Mouse (Mus musculus): ENCODE results near the gene Cuedc1.
"Not testable (repeated sequence)": the region's sequence is repeated elsewhere in the genome, so short reads cannot be mapped to it uniquely, and the experiment has no call there.

Cuedc1 gene

DNA sequence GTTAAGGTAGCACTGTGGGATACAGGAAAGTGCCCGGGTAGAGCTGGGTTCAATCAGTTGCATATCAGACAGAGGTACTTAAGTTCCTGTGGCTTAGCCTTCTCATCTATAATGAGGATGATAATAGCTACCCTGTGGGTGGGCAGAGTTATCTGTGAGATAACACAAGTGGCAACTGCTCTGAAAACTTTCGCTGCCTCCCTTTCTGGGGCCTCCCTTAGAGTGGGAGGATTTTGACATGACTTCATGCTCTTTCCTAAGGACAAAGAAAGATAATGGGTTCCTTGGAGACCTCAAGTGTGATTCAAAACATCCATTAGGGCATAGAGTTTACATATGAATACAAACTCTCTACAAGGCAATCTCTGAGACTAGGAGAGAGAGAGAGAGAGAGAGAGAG, 104.2 kb downstream of the Cuedc1 start:
- no peak for DNase-seq (ENCODE audit: low read depth, low spot score)

DNA sequence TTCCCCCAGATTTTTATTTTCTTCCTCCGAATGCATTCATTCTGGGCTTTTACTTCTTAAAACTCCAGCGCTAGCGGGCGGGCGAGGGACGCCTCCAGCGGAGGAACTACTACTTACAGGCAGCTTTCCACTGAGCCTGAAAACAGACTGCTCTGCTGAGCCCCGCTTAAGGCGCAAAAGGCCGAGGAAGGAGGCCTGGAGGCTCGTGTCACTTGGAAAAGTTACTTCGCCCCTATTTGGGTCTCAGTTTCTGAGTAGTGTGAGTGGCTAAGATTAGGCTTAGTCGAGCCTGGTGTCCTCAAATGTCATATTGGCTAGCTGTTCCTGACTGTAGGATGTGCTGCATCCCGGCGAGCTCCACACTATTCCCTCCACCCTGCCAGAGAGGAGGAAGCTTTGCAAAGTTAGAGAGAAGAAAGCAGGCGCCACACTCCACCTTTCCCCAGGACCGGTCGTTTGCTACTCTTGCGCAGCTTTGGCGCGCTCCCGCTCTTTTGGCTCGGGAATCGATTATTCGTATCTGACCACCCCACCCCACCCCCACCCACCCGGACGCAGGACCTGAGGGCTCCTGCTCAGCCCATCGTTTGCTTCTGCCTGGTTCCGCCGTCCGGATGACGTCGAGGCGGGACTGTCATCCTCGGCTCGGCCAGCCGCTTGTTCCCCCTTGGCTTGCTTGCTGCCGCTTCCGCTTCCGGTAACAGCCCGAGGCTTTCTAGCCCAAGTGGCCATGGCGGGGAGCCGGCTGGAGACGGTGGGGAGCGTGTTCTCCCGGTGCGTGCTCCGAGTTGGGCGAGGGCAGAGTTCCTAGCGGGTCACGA, 106.1 kb downstream of the Cuedc1 start, which contains the start of gene Mrps23:
TSS of gene Mrps23 (plus strand) at position 677 of the 821 bp plus-strand sequence.
- DNase-seq (ENCODE audit: low read depth, low spot score), result peak; percentile 85

DNA sequence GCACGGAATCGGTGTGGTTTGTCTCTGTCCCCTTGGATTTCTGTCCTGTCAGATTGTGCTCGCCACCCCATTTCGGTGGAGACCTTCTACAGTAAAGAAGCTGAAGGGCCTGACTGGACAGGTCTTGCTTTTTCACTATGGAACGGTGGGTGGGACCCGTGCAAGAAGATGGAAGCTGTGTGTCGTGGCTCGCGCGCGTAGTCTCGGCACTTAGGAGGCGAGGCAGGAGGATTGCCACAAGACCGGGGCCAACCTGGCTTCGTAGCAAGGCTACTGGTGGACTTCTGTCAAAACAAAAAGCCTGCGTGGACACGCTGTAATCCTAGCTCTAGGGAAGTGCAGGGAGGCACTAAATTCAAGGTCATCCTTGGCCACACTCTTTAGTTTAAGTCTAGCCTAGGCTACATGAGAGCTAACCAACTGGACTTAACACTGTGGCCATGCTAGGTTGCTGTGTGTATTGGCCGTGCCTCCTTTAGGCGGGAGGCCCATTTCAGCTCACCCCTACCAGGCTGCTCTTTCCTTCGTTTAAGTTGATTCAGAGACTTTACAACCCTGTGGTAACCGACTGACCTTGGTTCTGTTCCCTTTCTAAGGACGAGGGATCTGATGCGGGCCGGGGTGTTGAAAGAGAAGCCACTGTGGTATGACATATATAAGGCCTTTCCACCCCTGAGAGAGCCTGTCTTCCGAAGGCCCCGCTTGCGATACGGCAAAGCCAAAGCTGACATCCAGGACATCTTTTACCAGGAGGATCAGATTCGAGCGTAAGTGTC, 106.9 kb downstream of the Cuedc1 start:
- DNase-seq (ENCODE audit: low read depth, low spot score), result no peak

DNA sequence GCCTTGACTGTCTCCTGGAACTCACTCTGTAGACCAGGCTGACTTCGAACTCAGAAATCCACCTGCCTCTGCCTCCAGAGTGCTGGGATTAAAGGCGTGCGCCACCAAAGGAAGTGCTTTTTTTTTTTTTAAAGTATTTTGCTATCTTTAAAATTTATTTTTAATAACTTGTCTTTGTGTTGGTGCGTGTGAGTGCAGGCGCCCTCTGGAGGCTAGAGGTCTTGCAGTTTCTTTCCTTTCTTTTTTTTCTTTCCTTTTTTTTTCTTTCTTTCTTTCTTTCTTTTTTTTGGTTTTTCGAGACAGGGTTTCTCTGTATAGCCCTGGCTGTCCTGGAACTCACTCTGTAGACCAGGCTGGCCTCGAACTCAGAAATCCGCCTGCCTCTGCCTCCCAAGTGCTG, 108.7 kb downstream of the Cuedc1 start:
- DNase-seq (ENCODE audit: low read depth, low spot score), result not testable (repeated sequence)

DNA sequence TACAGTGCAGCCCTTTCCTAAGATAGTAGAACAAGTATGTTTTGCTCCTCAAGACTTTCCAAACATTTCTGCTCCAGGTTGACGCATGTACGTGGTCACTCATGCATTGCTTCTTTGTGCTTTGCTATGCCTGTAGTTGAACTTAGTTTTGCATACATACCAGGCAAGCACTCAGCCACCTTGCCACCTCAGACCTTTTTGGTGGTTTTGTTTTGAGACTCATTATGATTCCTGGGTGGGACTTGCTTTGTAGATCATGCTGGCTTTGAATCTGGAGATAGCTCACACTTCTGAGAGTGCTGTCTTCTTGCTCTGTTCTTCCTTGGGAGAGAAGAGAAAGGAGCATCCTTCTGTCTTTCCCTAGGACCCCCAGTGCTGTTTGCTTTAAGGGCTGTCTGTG, 109.8 kb downstream of the Cuedc1 start:
- DNase-seq (ENCODE audit: low read depth, low spot score), result no peak

DNA sequence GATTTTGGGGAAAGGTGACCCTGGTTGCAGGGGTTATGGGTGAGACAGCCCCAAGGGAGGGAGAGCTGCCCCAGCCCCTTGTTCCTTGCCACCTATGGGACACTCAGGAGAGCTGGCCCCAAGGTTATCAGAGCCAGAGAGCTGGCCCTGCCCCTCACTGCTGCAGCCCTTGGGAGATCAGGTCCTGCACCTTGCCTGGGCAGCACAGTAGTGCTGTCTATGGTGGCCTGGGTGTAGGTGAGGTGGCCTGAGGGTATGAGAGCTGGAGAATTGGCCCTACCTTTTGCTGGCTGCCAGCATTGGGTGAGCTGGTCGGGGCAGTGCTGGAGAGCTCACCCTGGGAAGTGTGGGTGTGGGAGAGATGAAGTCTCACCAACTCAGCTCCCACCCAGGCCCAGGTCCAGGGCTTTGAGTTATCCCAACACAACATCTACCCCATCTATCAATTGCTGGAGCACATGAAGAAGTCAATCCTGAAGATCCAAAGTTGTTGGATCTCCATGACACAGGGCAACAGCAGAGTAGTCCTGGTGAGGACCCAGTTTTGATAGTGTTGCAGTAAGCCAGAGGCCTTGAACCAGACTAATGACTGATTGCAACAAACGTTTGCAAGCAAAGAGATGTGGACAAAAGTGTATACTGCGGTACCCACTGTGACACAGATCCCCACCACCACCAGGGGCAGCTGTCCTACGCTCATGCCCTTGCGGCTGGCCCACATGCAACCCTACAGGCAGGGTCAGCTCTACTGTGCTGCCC, 114.1 kb downstream of the Cuedc1 start:
- DNase-seq (ENCODE audit: low read depth, low spot score), result no peak

DNA sequence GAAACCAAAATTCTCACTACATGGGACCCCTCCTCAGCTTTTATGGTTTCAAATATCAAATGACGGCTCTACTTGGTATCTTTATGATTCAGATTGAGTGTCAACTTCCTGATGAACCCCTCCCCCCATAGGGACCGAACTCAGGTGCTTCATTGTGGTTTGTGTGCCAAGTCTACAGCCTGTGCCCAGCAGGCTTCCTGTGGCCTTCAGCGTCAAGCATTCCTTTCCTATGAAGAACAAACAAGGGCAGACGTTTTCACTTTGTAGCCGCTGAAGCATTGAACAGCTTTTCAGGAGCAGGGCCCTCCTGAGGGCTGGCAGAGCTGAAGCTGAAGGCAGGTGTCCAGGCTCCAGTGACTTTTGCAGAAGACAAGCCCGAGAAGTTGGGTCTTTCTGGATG, 115.9 kb downstream of the Cuedc1 start:
- DNase-seq (ENCODE audit: low read depth, low spot score), result no peak

DNA sequence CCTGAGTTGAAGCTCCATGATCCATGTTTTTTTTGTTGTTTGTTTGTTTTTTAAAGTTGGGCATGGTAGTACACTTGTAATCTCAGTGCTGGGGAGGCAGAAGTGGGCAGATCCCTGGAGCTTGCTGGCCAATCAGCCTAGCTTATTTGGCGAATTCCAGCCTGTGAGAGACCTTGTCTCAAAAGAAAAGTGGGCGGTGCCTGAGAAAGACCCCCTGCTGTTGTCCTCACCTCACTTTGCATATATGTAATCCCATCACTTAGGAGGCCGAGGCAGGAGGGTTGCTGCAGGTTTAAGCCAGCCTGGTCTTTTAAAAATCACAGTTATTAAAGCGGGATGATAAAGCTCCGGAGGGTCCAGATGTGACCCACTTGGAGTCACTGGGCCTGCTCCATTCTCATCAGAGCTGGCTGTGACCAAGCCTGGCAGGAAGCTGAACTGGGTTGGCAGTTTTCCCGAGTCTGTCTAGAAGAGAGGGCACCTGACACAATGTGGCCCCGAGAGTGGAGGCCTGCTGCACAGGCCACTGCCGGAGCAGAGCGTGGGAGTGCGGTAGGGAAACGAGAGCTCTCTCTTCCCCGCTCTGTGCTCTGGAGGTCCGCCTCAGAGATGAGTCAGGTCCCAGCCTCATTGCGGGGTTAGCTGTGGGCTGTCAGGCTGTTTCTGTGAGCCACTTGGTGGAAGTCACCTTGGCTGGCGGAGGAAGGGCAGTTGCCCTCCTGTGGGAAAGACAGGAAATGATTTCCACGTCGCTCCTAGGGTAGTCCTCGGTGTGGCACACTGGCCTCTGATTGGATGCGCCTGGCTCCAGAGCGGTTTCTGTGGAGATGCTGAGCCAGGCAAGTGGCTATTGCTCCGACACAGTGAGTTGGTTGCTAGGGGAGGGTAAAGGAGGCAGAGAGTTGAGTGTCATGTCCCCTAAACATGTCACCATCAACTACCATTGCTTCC, 117.3 kb downstream of the Cuedc1 start:
- no peak for DNase-seq (ENCODE audit: low read depth, low spot score)

DNA sequence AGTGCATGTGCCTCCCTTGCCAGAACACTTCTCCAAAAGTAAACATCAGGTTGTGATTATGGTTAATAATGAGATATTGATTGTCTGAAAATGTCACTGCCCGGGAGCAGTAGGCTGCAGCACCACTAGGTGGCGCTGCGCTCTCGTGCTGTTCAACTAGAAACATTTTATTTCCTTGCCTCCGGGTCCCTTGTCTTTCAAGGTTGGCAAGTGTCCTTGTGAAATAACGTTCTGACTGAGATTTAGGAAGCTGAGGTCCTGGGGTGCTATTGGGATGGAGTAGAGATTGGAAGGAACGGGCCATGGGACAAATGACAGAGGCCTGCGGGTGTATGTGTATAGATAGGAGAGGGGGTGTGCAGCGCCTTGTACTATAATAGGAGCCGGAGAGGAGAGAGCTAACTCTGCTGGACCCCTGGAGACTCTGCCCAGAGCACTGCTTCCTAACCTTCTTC, 118.4 kb downstream of the Cuedc1 start:
- DNase-seq (ENCODE audit: low read depth, low spot score), result peak; percentile 70

DNA sequence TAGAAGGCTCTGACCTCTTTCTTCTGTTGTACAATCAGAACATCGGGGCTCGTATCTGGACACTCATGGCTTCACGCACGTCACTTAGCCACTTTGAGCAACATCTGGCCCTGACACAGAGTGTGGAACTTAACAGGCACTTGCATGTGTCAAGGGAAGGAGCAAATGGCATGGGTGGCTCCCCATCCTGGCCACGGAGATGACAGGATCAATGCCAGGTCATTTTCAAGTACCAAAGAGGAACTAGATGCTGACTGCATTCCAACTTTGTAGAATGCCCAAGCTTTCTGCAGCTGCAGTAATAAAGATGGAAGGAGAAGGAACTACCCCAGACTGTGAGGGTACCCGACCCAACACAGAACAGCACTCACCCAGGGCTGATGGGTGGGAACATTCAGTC, 120.3 kb downstream of the Cuedc1 start:
- DNase-seq (ENCODE audit: low read depth, low spot score), result no peak

DNA sequence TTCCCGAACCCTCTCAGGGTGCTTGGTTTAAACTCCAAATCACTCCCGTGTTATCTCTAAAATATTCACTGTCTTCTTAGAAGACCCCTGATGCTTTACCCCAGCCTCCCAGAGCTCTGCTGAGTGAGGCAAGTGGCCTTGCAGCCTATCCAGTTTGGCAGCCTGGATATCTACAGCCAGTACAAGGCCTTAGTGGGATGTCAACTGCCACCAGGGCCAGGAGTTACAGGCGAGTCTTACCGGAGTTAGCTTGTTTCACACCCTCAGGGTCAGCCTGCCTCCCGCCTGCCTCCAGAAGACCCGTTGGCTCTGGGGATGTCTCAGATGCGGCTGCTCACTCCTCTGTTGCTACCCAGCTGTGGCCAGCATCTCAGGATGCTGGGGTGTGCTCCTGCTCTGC, 120.7 kb downstream of the Cuedc1 start:
- DNase-seq (ENCODE audit: low read depth, low spot score), result no peak

DNA sequence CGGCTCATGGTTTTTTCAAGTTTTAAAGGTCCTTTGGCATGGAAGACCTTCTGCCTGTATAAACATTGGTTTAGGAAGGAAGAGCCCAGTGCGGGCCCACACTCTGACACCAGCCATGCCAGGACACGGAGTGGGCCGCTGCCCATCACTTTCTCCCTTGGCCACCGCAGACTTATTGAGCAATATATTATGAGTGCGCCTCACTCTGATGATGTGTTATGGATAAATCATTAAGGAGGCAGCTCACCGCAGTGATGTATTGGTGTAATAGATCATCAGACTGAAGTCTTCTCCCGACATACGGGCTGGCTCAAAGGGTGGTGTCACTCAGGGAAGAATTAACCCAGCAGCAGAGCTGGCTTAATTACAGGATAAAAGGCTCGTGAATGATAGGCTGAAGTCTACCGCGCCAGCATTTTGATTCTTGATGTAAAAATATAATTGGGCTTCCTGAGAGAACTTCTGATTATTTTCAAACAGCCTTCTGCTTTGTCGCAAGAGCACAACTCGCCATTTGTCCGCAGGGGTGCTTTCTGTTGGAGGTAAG, 124.1 kb downstream of the Cuedc1 start:
- DNase-seq (ENCODE audit: low read depth, low spot score), result no peak

DNA sequence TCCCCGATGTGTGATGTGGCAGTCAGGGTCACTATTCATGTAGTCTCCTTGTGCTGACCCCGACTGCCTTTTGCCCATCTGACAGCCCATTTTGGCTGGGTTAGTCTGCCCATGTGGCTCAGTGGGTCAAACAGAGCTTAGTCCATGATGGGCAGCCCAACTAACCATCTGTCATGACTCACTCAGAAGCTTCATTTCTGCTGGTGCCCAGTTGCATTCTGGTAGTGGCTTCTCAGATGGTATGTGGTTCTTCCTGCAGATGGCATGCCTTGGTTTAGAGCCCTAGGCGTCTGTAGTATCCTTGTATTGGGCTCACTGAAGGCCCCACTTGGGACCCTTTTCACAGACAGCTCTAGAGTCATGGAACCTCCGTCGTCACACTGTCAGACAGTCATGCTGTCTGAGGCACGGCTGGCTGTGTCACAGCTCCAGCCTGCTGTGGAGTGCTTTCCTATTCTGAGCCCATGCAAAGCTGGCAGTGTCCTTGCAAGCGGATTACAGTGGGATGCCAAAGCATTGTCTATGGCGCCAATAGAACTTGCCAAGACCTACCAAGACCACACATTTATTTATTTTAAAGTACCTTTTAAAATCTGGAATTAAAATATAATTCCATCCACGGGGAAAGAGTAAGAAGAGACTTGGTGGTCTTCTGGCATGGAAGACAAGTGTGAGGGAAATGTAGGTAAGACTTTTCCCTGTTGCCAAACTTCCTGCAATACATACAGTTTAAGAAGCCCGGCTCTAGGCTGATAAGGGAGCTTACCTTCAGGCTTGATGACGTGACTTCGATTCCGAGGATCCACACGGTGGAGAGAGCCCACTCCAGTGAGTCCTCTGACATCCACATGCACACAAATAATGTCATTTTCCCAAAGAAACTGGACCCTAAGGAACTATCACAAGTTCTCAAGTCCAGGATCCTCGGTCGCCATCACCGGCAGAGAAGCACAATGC, 129.4 kb downstream of the Cuedc1 start:
- DNase-seq (ENCODE audit: low read depth, low spot score), result no peak

DNA sequence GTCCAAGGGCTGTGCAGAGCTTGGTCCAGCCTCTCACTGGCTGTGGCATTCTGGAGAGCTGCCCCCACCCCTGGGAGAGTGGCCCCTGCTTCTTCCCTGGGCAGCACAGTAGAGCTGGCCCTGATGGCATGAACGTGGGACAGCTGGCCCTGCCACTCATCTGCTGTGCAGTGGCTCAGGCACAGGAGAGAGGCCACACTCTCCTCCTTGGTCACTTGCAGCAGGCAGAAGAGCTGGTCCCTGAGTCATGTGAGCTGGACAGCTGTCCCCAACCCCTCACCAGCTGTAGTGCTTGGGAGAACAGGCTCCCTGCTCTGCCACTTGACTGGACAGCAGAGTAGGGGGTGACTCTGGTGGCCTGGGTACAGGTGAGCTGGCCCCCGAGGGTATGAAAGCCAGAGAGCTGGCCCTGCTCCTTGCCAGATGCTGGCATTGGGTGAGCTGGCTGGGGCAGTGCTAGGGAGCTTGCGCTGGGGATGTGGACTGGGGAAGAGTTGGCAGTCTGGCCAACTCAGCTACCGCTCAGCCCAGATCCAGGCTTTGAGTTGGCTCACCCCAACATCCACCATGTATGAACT, 133.4 kb downstream of the Cuedc1 start:
- no peak for DNase-seq (ENCODE audit: low read depth, low spot score)

DNA sequence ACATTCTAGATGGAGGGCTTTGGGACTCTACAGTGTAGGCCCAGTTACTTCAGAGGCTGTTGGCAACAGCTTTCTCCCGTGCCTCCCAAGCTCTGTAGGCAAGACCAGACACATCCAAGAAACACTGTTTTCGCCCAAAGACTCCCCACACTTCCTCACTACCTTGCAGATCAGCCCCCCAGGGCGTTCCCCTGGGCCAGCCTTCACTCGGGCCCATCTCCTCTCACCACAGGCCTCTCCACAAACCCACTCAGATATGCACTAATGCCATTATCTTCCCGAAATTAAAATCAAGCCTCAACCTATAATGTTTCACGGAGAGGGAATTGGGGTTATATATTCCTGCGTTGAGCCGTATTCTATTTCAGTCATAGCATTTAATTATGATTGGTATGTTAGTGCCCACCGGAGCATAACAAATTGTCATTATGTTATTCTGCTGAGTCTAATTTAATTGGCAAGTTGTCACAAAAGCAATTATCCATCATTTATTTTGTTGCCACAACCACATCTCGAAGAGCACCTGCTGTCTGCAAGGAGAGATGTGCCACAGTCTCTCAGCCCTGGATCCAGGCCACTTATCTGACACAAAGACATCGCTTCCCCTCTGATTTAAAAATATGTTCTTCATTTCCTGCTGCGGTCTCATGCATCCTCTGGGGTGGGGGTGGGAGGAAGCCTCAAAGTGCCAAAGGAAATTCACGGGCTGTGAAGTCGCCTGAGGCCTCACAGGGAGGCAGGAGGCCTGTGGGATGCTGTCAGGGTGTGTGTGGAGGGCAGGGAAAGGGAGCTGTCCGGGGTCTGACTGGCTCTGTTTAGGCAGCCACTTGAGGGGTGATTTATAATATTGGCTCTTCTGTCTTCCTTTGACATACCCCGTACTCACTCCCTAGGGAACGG, 135.9 kb downstream of the Cuedc1 start:
- DNase-seq (ENCODE audit: low read depth, low spot score), result no peak

DNA sequence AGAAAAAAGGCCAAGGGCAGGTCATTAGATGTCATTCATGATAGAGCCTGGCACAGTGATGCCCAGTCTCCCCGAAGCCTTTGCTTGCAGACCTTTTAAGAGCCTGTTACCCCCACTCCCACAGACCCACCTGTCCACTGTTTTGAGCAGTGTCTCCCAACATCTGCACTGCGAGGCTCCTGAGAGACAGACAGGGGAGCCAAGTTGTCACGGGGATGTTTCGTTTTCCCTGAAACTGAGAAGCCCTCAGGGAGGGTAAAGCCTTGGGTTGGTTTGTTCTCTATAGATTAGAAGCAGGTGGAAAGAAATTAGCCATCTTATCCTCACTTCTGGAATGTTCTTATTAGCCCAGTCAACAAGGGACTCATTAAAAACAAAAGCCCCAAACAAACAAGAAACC, 136.9 kb downstream of the Cuedc1 start:
- DNase-seq (ENCODE audit: low read depth, low spot score), result no peak

DNA sequence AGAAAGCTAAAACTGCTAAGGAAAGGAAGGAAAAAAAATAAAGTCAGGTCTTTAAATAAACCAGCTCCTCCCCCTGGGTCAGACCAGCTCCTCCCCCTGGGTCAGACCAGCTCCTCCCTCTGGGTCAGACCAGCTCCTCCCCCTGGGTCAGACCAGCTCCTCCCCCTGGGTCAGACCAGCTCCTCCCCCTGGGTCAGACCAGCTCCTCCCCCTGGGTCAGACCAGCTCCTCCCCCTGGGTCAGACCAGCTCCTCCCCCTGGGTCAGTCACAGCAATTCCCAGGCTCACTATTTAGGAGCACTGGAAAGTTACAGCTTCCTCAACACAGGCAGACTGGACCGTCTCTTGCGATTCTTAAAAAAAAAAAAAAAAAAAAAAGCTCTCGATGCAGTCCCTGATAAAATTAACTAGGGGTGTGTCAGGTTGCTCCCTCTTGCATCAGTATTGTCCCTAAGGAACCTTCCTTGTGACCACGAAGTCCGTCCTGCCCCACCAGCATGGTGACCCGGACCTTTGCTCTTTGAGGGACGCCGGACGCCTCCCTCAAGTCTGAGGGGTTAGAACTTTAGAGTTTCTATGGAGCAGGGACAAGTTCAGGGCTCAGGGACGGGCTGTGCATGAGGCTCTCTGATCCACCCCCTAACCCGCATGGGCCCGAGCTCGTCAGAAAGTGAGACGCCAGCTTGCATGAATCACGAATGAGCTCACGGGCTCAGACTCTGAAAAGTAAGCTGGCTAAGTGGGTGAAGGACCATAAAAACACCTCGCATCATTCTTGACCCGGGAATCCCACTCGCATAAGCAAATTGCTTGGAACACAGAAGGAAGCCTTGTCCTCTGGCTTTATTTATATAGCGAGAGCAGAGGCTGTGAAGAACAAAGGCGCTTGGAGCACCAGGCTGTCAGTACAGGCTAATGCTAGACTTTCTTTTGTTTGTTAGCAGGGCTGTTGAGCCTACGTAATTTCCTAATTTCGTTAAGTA, 137.7 kb downstream of the Cuedc1 start:
- no peak for DNase-seq (ENCODE audit: low read depth, low spot score)
